9 mouse cellular contexts compared by ENCODE assay signal in the genomic region with DNA sequence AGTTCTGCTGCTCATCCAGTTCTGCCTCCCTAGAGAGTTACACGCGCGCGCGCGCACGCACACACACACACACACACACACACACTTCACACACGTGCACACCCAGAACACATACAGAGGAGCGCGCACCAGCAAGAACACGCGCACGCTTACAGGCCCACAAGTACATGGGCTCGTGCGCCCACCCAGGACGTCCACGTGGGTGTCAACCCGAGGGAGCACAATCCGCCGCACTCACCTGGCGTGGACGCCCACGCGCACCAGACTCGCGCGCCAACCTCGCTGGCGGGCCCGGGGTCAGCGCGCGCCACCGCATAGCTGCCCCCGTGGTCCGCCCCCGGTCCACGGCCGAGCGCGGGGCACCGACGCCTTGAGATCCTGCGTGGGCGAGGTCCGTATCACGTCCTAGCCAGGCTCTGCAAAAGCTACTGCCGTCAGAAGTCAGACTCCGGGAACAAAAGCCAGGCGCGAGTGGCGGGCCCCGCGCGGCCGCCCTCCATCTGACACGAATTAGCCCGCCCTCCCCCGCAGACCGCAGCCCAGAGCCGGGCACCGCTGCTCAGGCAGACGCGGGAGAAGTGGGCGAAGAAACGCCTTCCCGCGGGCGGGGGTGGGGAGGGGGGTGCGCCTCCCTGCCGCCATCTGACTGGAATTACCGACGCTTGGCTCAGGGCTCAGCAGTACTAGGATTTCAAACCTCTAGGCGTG. TPM values are rescaled to one million over a fixed set of nuclear protein-coding genes. Genes with fewer than 3 reads are reported as not detected.
A peak's percentile ranks its signal among the peaks of the same experiment; 100 is the strongest.
DNase-seq lines count a peak whose midpoint lies in the region; ATAC-seq and TF ChIP-seq lines count a peak whose summit lies in the region.
"Had no signal": no experiment of that assay in that cellular context is flagged by ENCODE, and none has a peak within 500 bp of the region (broad histone marks: within the 10 kb centered on the region; RNA-seq: fewer than 3 reads in every experiment).

No protein-coding gene starts in this region.

- no peak for ATAC-seq in erythroblast, adult 5-6 weeks (replicated peaks; ENCODE audit: low FRiP score, poor library complexity, severe bottlenecking)
- ATAC-seq in intestine, embryonic 15.5 days: peak; percentile 56
- ATAC-seq in limb, embryonic 13.5 days (ENCODE audit: low FRiP score, low read depth): peak; percentile 86

- peaks cover 20% of the 10 kb centered on the region for H3K79me2 ChIP-seq in myocyte (ENCODE audit: control insufficient read depth, insufficient read depth)

- H3K27me3 ChIP-seq in erythroblast, embryonic 14.5 days (ENCODE audit: control insufficient read depth): peaks cover 24% of the 10 kb centered on the region
- H3K27me3 ChIP-seq in intestine, embryonic 15.5 days (replicated peaks): no peaks in the 10 kb centered on the region
- no peaks in the 10 kb centered on the region for H3K27me3 ChIP-seq in limb, embryonic 13.5 days
- H3K27me3 ChIP-seq in myocyte (ENCODE audit: control insufficient read depth, insufficient read depth, insufficient read length): no peaks in the 10 kb centered on the region
- H3K27me3 ChIP-seq: CH12.LX had no signal

- WGBS in intestine, embryonic 15.5 days: under 1% methylated on average over 74 of the region's 74 CpGs
- WGBS in limb, embryonic 13.5 days: 1% methylated on average over 74 of the region's 74 CpGs

- H3K4me1 ChIP-seq in erythroblast, embryonic 14.5 days (ENCODE audit: control insufficient read depth): no peaks in the 10 kb centered on the region; the same call in 1 of the 2 replicates
- H3K4me1 ChIP-seq in brown adipose tissue, adult 24 weeks (ENCODE audit: control insufficient read depth, insufficient read depth, insufficient read length, low read length): no peaks in the 10 kb centered on the region
- peaks cover 39% of the 10 kb centered on the region for H3K4me1 ChIP-seq in intestine, embryonic 15.5 days (replicated peaks)
- peaks cover 71% of the 10 kb centered on the region for H3K4me1 ChIP-seq in limb, embryonic 13.5 days

- H3K4me2 ChIP-seq in intestine, embryonic 15.5 days (replicated peaks): peak overlapping the region; percentile 100
- H3K4me2 ChIP-seq in limb, embryonic 13.5 days (replicated peaks): peak overlapping the region; percentile 91
- peak overlapping the region; percentile 84 for H3K4me2 ChIP-seq in myocyte (ENCODE audit: low read depth)

- peak overlapping the region; percentile 78 for H3ac ChIP-seq in myocyte (ENCODE audit: control insufficient read depth, insufficient read length)

- H3K4me3 ChIP-seq in erythroblast, embryonic 14.5 days (replicated peaks): peak overlapping the region; percentile 51
- peak overlapping the region; percentile 45 for H3K4me3 ChIP-seq in brown adipose tissue, adult 24 weeks (ENCODE audit: insufficient read depth, low read depth, low read length)
- H3K4me3 ChIP-seq in intestine, embryonic 15.5 days (replicated peaks): peak overlapping the region; percentile 70
- peak overlapping the region; percentile 82 for H3K4me3 ChIP-seq in limb, embryonic 13.5 days
- peak overlapping the region; percentile 50 for H3K4me3 ChIP-seq in myocyte

- H3K9ac ChIP-seq in intestine, embryonic 15.5 days: peak overlapping the region; percentile 75
- peak overlapping the region; percentile 97 for H3K9ac ChIP-seq in limb, embryonic 13.5 days

- peak; percentile 41 for DNase-seq in gastrocnemius, postnatal 10 days
- peak; percentile 9 to 20 for DNase-seq in thymus, postnatal 10 days (ENCODE audit: low spot score in 2 of 2)

- no peaks in the 10 kb centered on the region for H3K36me3 ChIP-seq in erythroblast, embryonic 14.5 days (ENCODE audit: control insufficient read depth)
- no peaks in the 10 kb centered on the region; the same call in 1 of the 2 replicates for H3K36me3 ChIP-seq in intestine, embryonic 15.5 days
- H3K36me3 ChIP-seq in limb, embryonic 13.5 days: peaks cover 10% of the 10 kb centered on the region; the same call in 1 of the 2 replicates
- H3K36me3 ChIP-seq in myocyte (ENCODE audit: control insufficient read depth, insufficient read depth): no peaks in the 10 kb centered on the region

- H3K9me3 ChIP-seq in erythroblast, embryonic 14.5 days (ENCODE audit: control insufficient read depth, low read length): no peaks in the 10 kb centered on the region
- no peaks in the 10 kb centered on the region for H3K9me3 ChIP-seq in intestine, embryonic 15.5 days
- H3K9me3 ChIP-seq in limb, embryonic 13.5 days: no peaks in the 10 kb centered on the region

- peak; percentile 20 for TF ChIP-seq POLR2A in myocyte (IDR thresholded peaks at IDR 0.05; ENCODE audit: insufficient read length, low read depth)

- no peak overlapping the region for H3K27ac ChIP-seq in brown adipose tissue, adult 24 weeks (replicated peaks; ENCODE audit: low read depth, low read length)
- H3K27ac ChIP-seq in intestine, embryonic 15.5 days: peak overlapping the region; percentile 76
- peak overlapping the region; percentile 99 for H3K27ac ChIP-seq in limb, embryonic 13.5 days

TF ChIP-seq in myocyte, 11 proteins besides CTCF, POLR2A, EP300 and RAD21:
- TF ChIP-seq SRF (IDR thresholded peaks at IDR 0.05; ENCODE audit: control insufficient read depth, insufficient read length, low read depth) (no peak), TCF12 (IDR thresholded peaks at IDR 0.05; ENCODE audit: insufficient read depth, poor library complexity, severe bottlenecking) (no peak), E2F4 (IDR thresholded peaks at IDR 0.05; ENCODE audit: insufficient read depth) (no peak), MYOD1 (IDR thresholded peaks at IDR 0.05; ENCODE audit: control insufficient read depth in 1 of 3, insufficient read length in 2 of 3, low read depth in 2 of 3) (peak in 1 of 3 experiments; percentile 68), REST (IDR thresholded peaks at IDR 0.05; ENCODE audit: insufficient read depth, insufficient read length) (no peak), TCF3 (IDR thresholded peaks at IDR 0.05; ENCODE audit: insufficient read length, low read depth) (peak; percentile 1), CEBPB (IDR thresholded peaks at IDR 0.05; ENCODE audit: insufficient read depth, poor library complexity, severe bottlenecking) (0 out of 2 replicates have a peak, but pooled peaks have one; percentile 21), MAX (IDR thresholded peaks at IDR 0.05; ENCODE audit: low read depth) (no peak), POLR2AphosphoS2 (IDR thresholded peaks at IDR 0.05; ENCODE audit: insufficient read length, low read depth) (peak; percentile 16), USF1 (IDR thresholded peaks at IDR 0.05; ENCODE audit: low read depth) (no peak), MYOG (IDR thresholded peaks at IDR 0.05; ENCODE audit: control insufficient read depth in 1 of 3, insufficient read depth in 1 of 3, insufficient read length in 2 of 3, low read depth in 2 of 3) (peak in 2 of 3 experiments; percentile 3 to 28)
TF ChIP-seq in myocyte: peak in this region for 5.

RNA-seq across cellular contexts. Expression of a gene that starts 40.0 kb away (rescaled TPM):
- polyA plus RNA-seq in erythroblast, embryonic 14.5 days (2012): 0.01 TPM in 2 replicates
- 3.7 and 5.6 TPM in 2 replicates for total RNA-seq in erythroblast, adult 5-6 weeks (2015; ENCODE audit: low replicate concordance)
- 2.2 and 4.8 TPM in 2 replicates for total RNA-seq in erythroblast, adult 5-6 weeks (2017; ENCODE audit: low replicate concordance)
- polyA plus RNA-seq in brown adipose tissue, adult 24 weeks (2012; ENCODE audit: insufficient read depth, insufficient read length, missing spikeins): 3.0 TPM in 2 replicates
- 10 to 100 TPM; 16.7 to 21.3 TPM for total RNA-seq in gastrocnemius, postnatal 10 days (2021)
- polyA plus RNA-seq in intestine, embryonic 15.5 days (2015; fragmentation: Nextera tagmentation; extraction: Ambion mirVana): 21.1 and 22.9 TPM in 2 replicates
- 42.9 and 45.3 TPM in 2 replicates for polyA plus RNA-seq in limb, embryonic 13.5 days (2015; fragmentation: Nextera tagmentation; extraction: Ambion mirVana)
- 23.4 TPM for polyA plus RNA-seq in myocyte (2012; fragmentation: generic; extraction: Trizol)
